Mouse (Mus musculus) cortical plate, adult 2 months (tissue): ENCODE measurements around the gene Lsp1. TPM values are rescaled to one million over a fixed set of nuclear protein-coding genes. Genes with fewer than 3 reads are reported as not detected.

Source experiments
- H3K27ac ChIP-seq: fragments of 200-500 bp; 2 replicates; pipeline ENCODE4 v1.5.1; 2012; ENCODE audit warnings: low read length, control low read depth, inconsistent platforms; ENCODE audit not compliant: insufficient read depth
- H3K4me1 ChIP-seq: fragments of 200-500 bp; 2 replicates; pipeline ENCODE4 v1.6.1; 2011; ENCODE audit warnings: low read length; ENCODE audit not compliant: control insufficient read depth, insufficient read depth
- H3K4me3 ChIP-seq: fragments of 200-500 bp; 2 replicates; pipeline ENCODE4 v1.5.1; 2011; ENCODE audit warnings: mild to moderate bottlenecking, low read length, control low read depth; ENCODE audit not compliant: insufficient read depth
- CTCF ChIP-seq: fragments of 200-500 bp; IDR thresholded peaks from 2 replicates; pipeline ENCODE4 v1.5.1; 2011; ENCODE audit warnings: mild to moderate bottlenecking, control low read depth, low read length; ENCODE audit not compliant: insufficient read depth; ENCODE audit errors: extremely low read depth
- POLR2A ChIP-seq: fragments of 200-500 bp; IDR thresholded peaks from 2 replicates; pipeline ENCODE4 v1.6.1; 2011; ENCODE audit warnings: mild to moderate bottlenecking, low read length, control low read depth; ENCODE audit not compliant: insufficient read depth; ENCODE audit errors: extremely low read depth
- polyA plus RNA-seq: library from polyadenylated mRNA; depleted of rRNA; stranded (reverse); fragments of >200 nt; gene quantifications from 2 replicates; pipeline ENCODE4 v1.2.3, GENCODE M21; 2012

Gene Lsp1
- polyA plus RNA-seq, 1 experiment: 10.2 TPM

GRCm38 (mm10) chr7:142471414-142471861 is 10.8 kb downstream of the Lsp1 start:
- Histone ChIP-seq H3K4me3 (no peak overlapping the region), H3K4me1 (peaks cover 6% of the 10 kb centered on the region; the same call in 1 of the 2 replicates), H3K27ac (no peak overlapping the region)
- TF ChIP-seq POLR2A (no peak), CTCF (no peak)

- no peak for TF ChIP-seq POLR2A
- no peak for TF ChIP-seq CTCF
- Histone ChIP-seq H3K4me3 (no peak overlapping the region), H3K4me1 (peaks cover 6% of the 10 kb centered on the region; the same call in 1 of the 2 replicates), H3K27ac (no peak overlapping the region)
These were observed 11.4 kb downstream of the Lsp1 start for GRCm38 (mm10) chr7:142471884-142472570.

GRCm38 (mm10) chr7:142472936-142473335 is 12.3 kb downstream of the Lsp1 start:
- TF ChIP-seq POLR2A (no peak), CTCF (no peak)
- no peak overlapping the region for H3K27ac ChIP-seq
- no peak overlapping the region for H3K4me3 ChIP-seq
- H3K4me1 ChIP-seq: peaks cover 6% of the 10 kb centered on the region; the same call in 1 of the 2 replicates

GRCm38 (mm10) chr7:142473476-142473875 is 12.9 kb downstream of the Lsp1 start:
- no peak for TF ChIP-seq CTCF
- no peak for TF ChIP-seq POLR2A
- Histone ChIP-seq H3K27ac (no peak overlapping the region), H3K4me1 (peaks cover 6% of the 10 kb centered on the region; the same call in 1 of the 2 replicates), H3K4me3 (no peak overlapping the region)

GRCm38 (mm10) chr7:142474799-142475198 is 14.2 kb downstream of the Lsp1 start:
- Histone ChIP-seq H3K4me3 (no peak overlapping the region), H3K4me1 (peaks cover 6% of the 10 kb centered on the region; the same call in 1 of the 2 replicates), H3K27ac (no peak overlapping the region)
- TF ChIP-seq CTCF: no peak
- TF ChIP-seq POLR2A: no peak

- no peak for TF ChIP-seq POLR2A
- no peak for TF ChIP-seq CTCF
- peaks cover 3% of the 10 kb centered on the region; the same call in 1 of the 2 replicates for H3K4me1 ChIP-seq
- H3K4me3 ChIP-seq: no peak overlapping the region
- no peak overlapping the region for H3K27ac ChIP-seq
These were observed 15.0 kb downstream of the Lsp1 start for GRCm38 (mm10) chr7:142475641-142476040.

GRCm38 (mm10) chr7:142476271-142476670 is 15.7 kb downstream of the Lsp1 start:
- TF ChIP-seq POLR2A: no peak
- no peak for TF ChIP-seq CTCF
- Histone ChIP-seq H3K4me1 (no peaks in the 10 kb centered on the region), H3K27ac (no peak overlapping the region), H3K4me3 (no peak overlapping the region)

- TF ChIP-seq CTCF (no peak), POLR2A (no peak)
- no peak overlapping the region for H3K27ac ChIP-seq
- no peaks in the 10 kb centered on the region for H3K4me1 ChIP-seq
- H3K4me3 ChIP-seq: no peak overlapping the region
These were observed 16.3 kb downstream of the Lsp1 start for GRCm38 (mm10) chr7:142476795-142477452.

- Histone ChIP-seq H3K4me1 (no peaks in the 10 kb centered on the region), H3K27ac (no peak overlapping the region), H3K4me3 (no peak overlapping the region)
- TF ChIP-seq CTCF: no peak
- TF ChIP-seq POLR2A: no peak
These were observed 17.4 kb downstream of the Lsp1 start for GRCm38 (mm10) chr7:142478001-142478400.

GRCm38 (mm10) chr7:142478574-142478973 is 18.0 kb downstream of the Lsp1 start:
- no peaks in the 10 kb centered on the region for H3K4me1 ChIP-seq
- TF ChIP-seq CTCF (no peak), POLR2A (no peak)
- no peak overlapping the region for H3K4me3 ChIP-seq
- no peak overlapping the region for H3K27ac ChIP-seq
